Mouse (Mus musculus): Measurements from ENCODE around the gene Olfr263. TPM values are rescaled to one million over a fixed set of nuclear protein-coding genes. Genes with fewer than 3 reads are reported as not detected.

Gene Olfr263
- total RNA-seq, 2 experiments from 2014 or later: not detected

Other genes starting within 250 kb of the Olfr263 start
- gene Olfr1370, start 54.7 kb upstream of the Olfr263 start, total RNA-seq (2021): not detected
- gene Olfr1369-ps1, start 18.2 kb upstream of the Olfr263 start, total RNA-seq (2021): not detected
- not detected for gene Olfr1368, start 16.2 kb downstream of the Olfr263 start, total RNA-seq (2021)
- gene Trim27, start 49.8 kb downstream of the Olfr263 start, total RNA-seq (2021): 10 to 100 TPM; 22.3 to 22.7 TPM
- not detected for gene Gpx5, start 163.1 kb downstream of the Olfr263 start, total RNA-seq (2021)
- not detected for gene Gpx6, start 182.5 kb downstream of the Olfr263 start, total RNA-seq (2021)
- gene Olfr1367, start 217.3 kb downstream of the Olfr263 start, total RNA-seq (2021): not detected
- 1 to 10 TPM; 4.6 to 4.9 TPM for gene Zscan12, start 233.2 kb downstream of the Olfr263 start, total RNA-seq (2021)